Mouse (Mus musculus) neural tube, embryonic 14.5 days (tissue): ENCODE measurements around the gene Daam2. TPM values are rescaled to one million over a fixed set of nuclear protein-coding genes. Genes with fewer than 3 reads are reported as not detected.
A peak's percentile ranks its signal among the peaks of the same experiment; 100 is the strongest.

Source experiments
- ATAC-seq: fragments of 200-750 bp; cut with Nextera tagmentation; 2 replicates; pipeline ENCODE4 v1.8.0; 2017; ENCODE audit warnings: low read depth, mild to moderate bottlenecking, moderate TSS enrichment, moderate library complexity
- H3K27ac ChIP-seq: fragments of 300-500 bp; sonication (generic); 2 replicates; pipeline ENCODE4 v1.5.1; 2014; ENCODE audit warnings: low read depth, mild to moderate bottlenecking, control low read depth, low read length, moderate library complexity, mixed read lengths
- H3K27me3 ChIP-seq: fragments of 300-500 bp; sonication (generic); 2 replicates; pipeline ENCODE4 v1.6.1; 2014; ENCODE audit warnings: low read length; ENCODE audit not compliant: control insufficient read depth, insufficient read depth
- H3K36me3 ChIP-seq: fragments of 300-500 bp; sonication (generic); 2 replicates; pipeline ENCODE4 v1.6.1; 2014; ENCODE audit warnings: low read length, mixed read lengths; ENCODE audit not compliant: control insufficient read depth, insufficient read depth
- H3K4me1 ChIP-seq: fragments of 300-500 bp; sonication (generic); 2 replicates; pipeline ENCODE4 v1.6.1; 2014; ENCODE audit warnings: low read length; ENCODE audit not compliant: control insufficient read depth, insufficient read depth
- H3K4me2 ChIP-seq: fragments of 300-500 bp; sonication (generic); 2 replicates; pipeline ENCODE4 v1.6.1; 2014; ENCODE audit warnings: mild to moderate bottlenecking, low read depth, low read length, control low read depth
- H3K4me3 ChIP-seq: fragments of 300-500 bp; sonication (generic); 2 replicates; pipeline ENCODE4 v1.5.1; 2014; ENCODE audit warnings: low read depth, low read length, control low read depth, mixed read lengths
- H3K9ac ChIP-seq: fragments of 300-500 bp; sonication (generic); replicated peaks from 2 replicates; pipeline ENCODE4 v1.6.1; 2014; ENCODE audit warnings: low read depth, mild to moderate bottlenecking, control low read depth, low read length, mixed read lengths
- H3K9me3 ChIP-seq: fragments of 300-500 bp; sonication (generic); 2 replicates; pipeline ENCODE4 v1.6.1; 2016; ENCODE audit warnings: low read length; ENCODE audit not compliant: control insufficient read depth
- WGBS: fragments of 180-500 bp; shearing (Covaris S2); extraction: QIAGEN DNeasy Blood & Tissue Kit; methylation state at CpG from one replicate; pipeline ENCODE4 v1.1.7; 2014; 5-methylcytosine and 5-hydroxymethylcytosine counted together
- polyA plus RNA-seq: library from polyadenylated mRNA; unstranded; fragments of >200 nt; fragmentation: Nextera tagmentation; extraction: Ambion mirVana; gene quantifications from 2 replicates; pipeline ENCODE4 v1.2.1, GENCODE M21; 2014

Gene Daam2
- polyA plus RNA-seq, 1 experiment from 2014 or later: 6.9 TPM

- Histone ChIP-seq H3K4me2 (peak within 1 kb of the TSS; percentile 93), H3K36me3 (no peaks in the 10 kb centered on the region), H3K9me3 (no peaks in the 10 kb centered on the region), H3K9ac (peak within 1 kb of the TSS; percentile 86), H3K27ac (peak within 1 kb of the TSS; percentile 22; the same call in 1 of the 2 replicates), H3K4me1 (peaks cover 4% of the 10 kb centered on the region; the same call in 1 of the 2 replicates), H3K27me3 (no peaks in the 10 kb centered on the region), H3K4me3 (peak within 1 kb of the TSS; percentile 66)
- ATAC-seq: peak; percentile 99
- under 1% methylated on average over 28 of the region's 28 CpGs for WGBS
These were observed 135.9 kb downstream of the Daam2 start, which contains the start of gene Mocs1 for GRCm38 (mm10) chr17:49428239-49428688. Gene Mocs1, plus strand, starts transcription at chr17:49428362.

- Histone ChIP-seq H3K4me3 (peak overlapping the region; percentile 66), H3K27ac (no peak overlapping the region), H3K9me3 (no peaks in the 10 kb centered on the region), H3K4me1 (peaks cover 4% of the 10 kb centered on the region; the same call in 1 of the 2 replicates), H3K36me3 (no peaks in the 10 kb centered on the region), H3K27me3 (no peaks in the 10 kb centered on the region), H3K9ac (no peak overlapping the region), H3K4me2 (peak overlapping the region; percentile 32; the same call in 1 of the 2 replicates)
- 17% methylated on average over 9 of the region's 9 CpGs for WGBS
- ATAC-seq: peak; percentile 47
These were observed 136.4 kb downstream of the Daam2 start for GRCm38 (mm10) chr17:49427631-49428238.

GRCm38 (mm10) chr17:49423872-49424271 lies 140.3 kb downstream of the Daam2 start:
- peaks cover 2% of the 10 kb centered on the region; the same call in 1 of the 2 replicates for H3K4me1 ChIP-seq
- WGBS: 92% methylated on average over 3 of the region's 3 CpGs
- ATAC-seq: no peak
- H3K4me3 ChIP-seq: no peak overlapping the region
- no peaks in the 10 kb centered on the region for H3K36me3 ChIP-seq
- no peaks in the 10 kb centered on the region for H3K9me3 ChIP-seq
- no peak overlapping the region for H3K9ac ChIP-seq
- no peak overlapping the region for H3K4me2 ChIP-seq
- no peak overlapping the region for H3K27ac ChIP-seq
- H3K27me3 ChIP-seq: no peaks in the 10 kb centered on the region

- 83% methylated on average over 2 of the region's 2 CpGs for WGBS
- no peak for ATAC-seq
These were observed 141.1 kb downstream of the Daam2 start for GRCm38 (mm10) chr17:49423067-49423325.

GRCm38 (mm10) chr17:49422286-49423066 lies 141.7 kb downstream of the Daam2 start:
- H3K9ac ChIP-seq: no peak overlapping the region
- no peak overlapping the region for H3K4me2 ChIP-seq
- 87% methylated on average over 3 of the region's 3 CpGs for WGBS
- no peak for ATAC-seq
- H3K27me3 ChIP-seq: no peaks in the 10 kb centered on the region
- H3K9me3 ChIP-seq: no peaks in the 10 kb centered on the region
- no peak overlapping the region for H3K27ac ChIP-seq
- no peak overlapping the region for H3K4me3 ChIP-seq
- no peaks in the 10 kb centered on the region for H3K4me1 ChIP-seq
- H3K36me3 ChIP-seq: no peaks in the 10 kb centered on the region

More at GRCm38 (mm10) chr17:49423067-49423325, 141.1 kb downstream of the Daam2 start:
- Histone ChIP-seq H3K36me3 (no peaks in the 10 kb centered on the region), H3K4me1 (no peaks in the 10 kb centered on the region), H3K9me3 (no peaks in the 10 kb centered on the region), H3K27ac (no peak overlapping the region), H3K4me3 (no peak overlapping the region), H3K4me2 (no peak overlapping the region), H3K27me3 (no peaks in the 10 kb centered on the region), H3K9ac (no peak overlapping the region)

GRCm38 (mm10) chr17:49419813-49420212 lies 144.3 kb downstream of the Daam2 start:
- Histone ChIP-seq H3K9me3 (no peaks in the 10 kb centered on the region), H3K4me3 (no peak overlapping the region), H3K4me1 (no peaks in the 10 kb centered on the region), H3K27me3 (no peaks in the 10 kb centered on the region), H3K27ac (no peak overlapping the region), H3K36me3 (no peaks in the 10 kb centered on the region), H3K4me2 (no peak overlapping the region), H3K9ac (no peak overlapping the region)
- WGBS: 86% methylated on average over 6 of the region's 6 CpGs
- no peak for ATAC-seq

GRCm38 (mm10) chr17:49416228-49416627 lies 147.9 kb downstream of the Daam2 start:
- 80% methylated on average over 3 of the region's 3 CpGs for WGBS
- no peaks in the 10 kb centered on the region for H3K27me3 ChIP-seq
- no peaks in the 10 kb centered on the region for H3K4me1 ChIP-seq
- H3K9ac ChIP-seq: no peak overlapping the region
- no peak overlapping the region for H3K4me2 ChIP-seq
- no peak overlapping the region for H3K27ac ChIP-seq
- no peaks in the 10 kb centered on the region for H3K9me3 ChIP-seq
- H3K36me3 ChIP-seq: no peaks in the 10 kb centered on the region
- H3K4me3 ChIP-seq: no peak overlapping the region
- no peak for ATAC-seq

- H3K4me1 ChIP-seq: no peaks in the 10 kb centered on the region
- no peak for ATAC-seq
- no peak overlapping the region for H3K4me2 ChIP-seq
- H3K9me3 ChIP-seq: no peaks in the 10 kb centered on the region
- H3K27me3 ChIP-seq: no peaks in the 10 kb centered on the region
- no peaks in the 10 kb centered on the region for H3K36me3 ChIP-seq
- WGBS: 41% methylated on average over 3 of the region's 3 CpGs
- H3K9ac ChIP-seq: no peak overlapping the region
- no peak overlapping the region for H3K27ac ChIP-seq
- no peak overlapping the region for H3K4me3 ChIP-seq
These were observed 150.6 kb downstream of the Daam2 start for GRCm38 (mm10) chr17:49413554-49413953.

GRCm38 (mm10) chr17:49412974-49413373 lies 151.2 kb downstream of the Daam2 start:
- WGBS: 85% methylated on average over 5 of the region's 5 CpGs
- no peak overlapping the region for H3K9ac ChIP-seq
- no peak for ATAC-seq

More at GRCm38 (mm10) chr17:49412974-49413373, 151.2 kb downstream of the Daam2 start:
- no peaks in the 10 kb centered on the region for H3K4me1 ChIP-seq
- H3K36me3 ChIP-seq: no peaks in the 10 kb centered on the region
- H3K4me2 ChIP-seq: no peak overlapping the region
- no peak overlapping the region for H3K27ac ChIP-seq
- H3K27me3 ChIP-seq: no peaks in the 10 kb centered on the region
- no peak overlapping the region for H3K4me3 ChIP-seq
- no peaks in the 10 kb centered on the region for H3K9me3 ChIP-seq
